Mouse (Mus musculus) lung, postnatal 0 days (tissue): ENCODE measurements around the gene Ap3d1.

Experiments used
- CTCF ChIP-seq: IDR thresholded peaks from 2 replicates; pipeline ENCODE4 v1.5.1; 2016; ENCODE audit warnings: antibody characterized with exemption, mild to moderate bottlenecking
- EP300 ChIP-seq: IDR thresholded peaks from 2 replicates; pipeline ENCODE4 v1.6.1; 2016; ENCODE audit warnings: antibody characterized with exemption, mild to moderate bottlenecking, control low read depth

DNA sequence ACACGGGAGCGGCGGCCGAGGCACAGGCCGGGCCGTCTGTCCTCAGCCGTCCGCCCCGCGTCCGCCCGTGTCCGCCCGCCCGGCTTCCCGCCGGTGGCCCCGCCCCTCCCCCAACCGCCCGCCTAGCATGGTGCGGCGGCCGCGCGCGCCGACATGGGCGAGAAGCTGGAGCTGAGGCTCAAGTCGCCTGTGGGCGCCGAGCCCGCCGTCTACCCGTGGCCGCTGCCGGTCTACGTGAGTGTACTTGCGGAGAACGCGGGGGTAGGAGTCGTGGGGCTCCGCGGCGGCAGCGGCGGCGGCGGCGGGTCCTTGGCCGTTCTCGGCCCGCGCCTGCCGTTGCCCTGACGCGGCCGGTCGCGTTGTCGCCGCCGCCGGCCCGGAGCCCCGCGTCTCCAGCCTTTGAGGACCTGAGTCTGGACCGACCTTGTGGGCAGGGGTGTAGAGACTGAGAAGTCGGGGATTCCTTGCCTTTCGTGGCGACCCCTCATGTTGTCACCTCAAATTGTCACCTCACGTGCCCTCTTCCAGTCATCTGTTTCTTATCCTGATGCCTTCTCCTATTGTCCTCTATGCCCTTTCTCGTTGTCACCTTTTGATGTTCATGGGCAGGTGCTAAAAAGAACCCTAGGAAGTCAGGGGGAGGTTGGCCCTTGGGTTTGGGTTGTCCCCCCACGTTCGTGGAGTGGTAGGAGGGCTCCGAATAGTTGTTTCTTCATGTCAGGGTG lies 13.4 kb upstream of the Ap3d1 start:
- TF ChIP-seq EP300 (no peak), CTCF (no peak)
